Mouse (Mus musculus) urinary bladder, adult 18-20 months (tissue): ENCODE measurements around the gene Cwf19l1.
"Not testable (repeated sequence)": the region's sequence is repeated elsewhere in the genome, so short reads cannot be mapped to it uniquely, and the experiment has no call there.

Experiments used
- DNase-seq, 2 experiments: peaks; one replicate each; pipeline ENCODE4 v3.0.0; 2022; ENCODE audit warnings: low spot score in 2 of 2, mixed read lengths in 2 of 2

Gene Cwf19l1

GRCm38 (mm10) chr19:44135072-44135959, at the start of gene Cwf19l1:
Cwf19l1 (minus strand) TSS chr19:44135876.
- DNase-seq = peak; percentile 72

- no peak for DNase-seq
These were observed 48.3 kb upstream of the Cwf19l1 start for GRCm38 (mm10) chr19:44183968-44184367.

GRCm38 (mm10) chr19:44180502-44180901, 44.8 kb upstream of the Cwf19l1 start:
- DNase-seq = no peak

GRCm38 (mm10) chr19:44176741-44177140, 41.1 kb upstream of the Cwf19l1 start:
- no peak for DNase-seq

GRCm38 (mm10) chr19:44174835-44175234, 39.2 kb upstream of the Cwf19l1 start:
- DNase-seq = no peak

GRCm38 (mm10) chr19:44161515-44161914, 25.8 kb upstream of the Cwf19l1 start:
- DNase-seq = no peak

- no peak for DNase-seq
These were observed 23.7 kb upstream of the Cwf19l1 start for GRCm38 (mm10) chr19:44159386-44159785.

- no peak for DNase-seq
These were observed 21.3 kb upstream of the Cwf19l1 start for GRCm38 (mm10) chr19:44157005-44157404.

- DNase-seq = no peak
These were observed 18.1 kb upstream of the Cwf19l1 start for GRCm38 (mm10) chr19:44153781-44154180.

- no peak for DNase-seq
These were observed 13.3 kb upstream of the Cwf19l1 start for GRCm38 (mm10) chr19:44148991-44149390.

- DNase-seq = no peak
These were observed 12.7 kb upstream of the Cwf19l1 start for GRCm38 (mm10) chr19:44148345-44148744.

- no peak for DNase-seq
These were observed 11.3 kb upstream of the Cwf19l1 start for GRCm38 (mm10) chr19:44146951-44147350.

GRCm38 (mm10) chr19:44146568-44146879, 10.8 kb upstream of the Cwf19l1 start:
- DNase-seq = no peak

- peak; percentile 79 to 93 for DNase-seq
These were observed 10.3 kb upstream of the Cwf19l1 start, which contains the start of gene Bloc1s2 for GRCm38 (mm10) chr19:44145702-44146567. Bloc1s2 (minus strand) TSS chr19:44146446.

- DNase-seq = no peak
These were observed 8.7 kb upstream of the Cwf19l1 start for GRCm38 (mm10) chr19:44144366-44144765.

GRCm38 (mm10) chr19:44135960-44136485, 347 bp upstream of the Cwf19l1 start:
- DNase-seq = no peak

GRCm38 (mm10) chr19:44132917-44133316, 2.8 kb downstream of the Cwf19l1 start:
- no peak for DNase-seq

GRCm38 (mm10) chr19:44128560-44128959, 7.1 kb downstream of the Cwf19l1 start:
- no peak for DNase-seq

GRCm38 (mm10) chr19:44127729-44128497, 7.8 kb downstream of the Cwf19l1 start:
- DNase-seq = no peak

- no peak for DNase-seq
These were observed 14.5 kb downstream of the Cwf19l1 start for GRCm38 (mm10) chr19:44121137-44121536.

- DNase-seq = not testable (repeated sequence)
These were observed 15.0 kb downstream of the Cwf19l1 start for GRCm38 (mm10) chr19:44120686-44121085.

GRCm38 (mm10) chr19:44117793-44118192, 17.9 kb downstream of the Cwf19l1 start:
- DNase-seq = no peak
